Mouse (Mus musculus) cerebellum, adult 2 months (tissue): ENCODE results near the gene Spata9. TPM values are rescaled to one million over a fixed set of nuclear protein-coding genes. Genes with fewer than 3 reads are reported as not detected.
"Not testable (repeated sequence)": the region's sequence is repeated elsewhere in the genome, so short reads cannot be mapped to it uniquely, and the experiment has no call there.

Source experiments
- DNase-seq, 2 experiments: peaks; one replicate each; pipeline ENCODE4 v3.0.0; 2021
- H3K27ac ChIP-seq: fragments of 200-500 bp; 2 replicates; pipeline ENCODE4 v1.5.1; 2012; ENCODE audit warnings: low read length, control low read depth, inconsistent platforms; ENCODE audit not compliant: insufficient read depth
- H3K27me3 ChIP-seq: fragments of 200-500 bp; 2 replicates; pipeline ENCODE4 v1.6.1; 2012; ENCODE audit warnings: inconsistent platforms, mild to moderate bottlenecking, low read length, moderate library complexity; ENCODE audit not compliant: control insufficient read depth, insufficient read depth
- H3K4me1 ChIP-seq: fragments of 200-500 bp; 2 replicates; pipeline ENCODE4 v1.6.1; 2011; ENCODE audit warnings: low read length; ENCODE audit not compliant: control insufficient read depth, insufficient read depth
- H3K4me3 ChIP-seq: fragments of 200-500 bp; replicated peaks from 2 replicates; pipeline ENCODE3; 2011; ENCODE audit warnings: mild to moderate bottlenecking, low read depth, low read length, control low read depth; ENCODE audit not compliant: insufficient read depth
- CTCF ChIP-seq: fragments of 200-500 bp; IDR thresholded peaks from 2 replicates; pipeline ENCODE4 v1.5.1; 2011; ENCODE audit warnings: low read depth, mild to moderate bottlenecking, control low read depth, low read length, moderate library complexity, borderline replicate concordance; ENCODE audit not compliant: insufficient read depth
- POLR2A ChIP-seq: fragments of 200-500 bp; IDR thresholded peaks from 2 replicates; pipeline ENCODE4 v1.6.1; 2011; ENCODE audit warnings: low read length, control low read depth, borderline replicate concordance; ENCODE audit not compliant: insufficient read depth
- WGBS: fragments of 180-500 bp; shearing (Covaris S2); methylation state at CpG from one replicate; pipeline ENCODE4 v1.1.7; 2018; 5-methylcytosine and 5-hydroxymethylcytosine counted together
- polyA plus RNA-seq: library from polyadenylated mRNA; depleted of rRNA; stranded (reverse); fragments of >200 nt; gene quantifications from 2 replicates; pipeline ENCODE4 v1.2.3, GENCODE M21; 2012; rRNA removed

The Spata9 gene
- 0.33 and 0.41 TPM in 2 replicates for polyA plus RNA-seq

GRCm38 (mm10) chr13:75966850-75967249 lies at the start of gene Spata9:
Gene Spata9, plus strand, starts transcription at chr13:75967150.
- 83% methylated on average over 1 of the region's 1 CpGs for WGBS
- DNase-seq = no peak
- H3K27me3 ChIP-seq = no peaks in the 10 kb centered on the region
- H3K4me3 ChIP-seq = no peak within 1 kb of the TSS
- no peak within 1 kb of the TSS for H3K27ac ChIP-seq
- TF ChIP-seq POLR2A = no peak
- TF ChIP-seq CTCF = no peak
- H3K4me1 ChIP-seq = no peaks in the 10 kb centered on the region

- no peak overlapping the region for H3K4me3 ChIP-seq
- 0 out of 2 replicates have a peak, but pooled peaks cover 4% of the 10 kb centered on the region for H3K4me1 ChIP-seq
- no peak for TF ChIP-seq CTCF
- TF ChIP-seq POLR2A = no peak
- DNase-seq = no peak
- no peak overlapping the region for H3K27ac ChIP-seq
- H3K27me3 ChIP-seq = no peaks in the 10 kb centered on the region
Measured at GRCm38 (mm10) chr13:75927951-75928350, 39.0 kb upstream of the Spata9 start.

GRCm38 (mm10) chr13:75929071-75929470 lies 37.9 kb upstream of the Spata9 start:
- 92% methylated on average over 5 of the region's 5 CpGs for WGBS
- not testable (repeated sequence) for DNase-seq

GRCm38 (mm10) chr13:75930023-75930422 lies 36.9 kb upstream of the Spata9 start:
- Histone ChIP-seq H3K4me3 (no peak overlapping the region), H3K27me3 (no peaks in the 10 kb centered on the region), H3K27ac (no peak overlapping the region), H3K4me1 (0 out of 2 replicates have a peak, but pooled peaks cover 4% of the 10 kb centered on the region)
- 94% methylated on average over 20 of the region's 20 CpGs for WGBS
- no peak for TF ChIP-seq POLR2A
- TF ChIP-seq CTCF = no peak
- no peak for DNase-seq

More at GRCm38 (mm10) chr13:75929071-75929470, 37.9 kb upstream of the Spata9 start:
- H3K4me1 ChIP-seq, H3K27ac ChIP-seq, H3K27me3 ChIP-seq, H3K4me3 ChIP-seq: not testable (repeated sequence)

GRCm38 (mm10) chr13:75930660-75931059 lies 36.3 kb upstream of the Spata9 start:
- no peak for TF ChIP-seq CTCF
- TF ChIP-seq POLR2A = no peak
- 67% methylated on average over 2 of the region's 2 CpGs for WGBS
- H3K27me3 ChIP-seq = no peaks in the 10 kb centered on the region
- H3K4me1 ChIP-seq = 0 out of 2 replicates have a peak, but pooled peaks cover 4% of the 10 kb centered on the region
- H3K27ac ChIP-seq = no peak overlapping the region
- no peak overlapping the region for H3K4me3 ChIP-seq
- no peak for DNase-seq

- Histone ChIP-seq H3K4me1 (0 out of 2 replicates have a peak, but pooled peaks cover 4% of the 10 kb centered on the region), H3K27ac (no peak overlapping the region), H3K4me3 (no peak overlapping the region), H3K27me3 (no peaks in the 10 kb centered on the region)
- WGBS = 7% methylated on average over 5 of the region's 5 CpGs
- TF ChIP-seq CTCF = no peak
- TF ChIP-seq POLR2A = no peak
- peak in 1 of 2 experiments; percentile 33 for DNase-seq
Measured at GRCm38 (mm10) chr13:75931073-75931472, 35.9 kb upstream of the Spata9 start.

- WGBS = 81% methylated on average over 1 of the region's 1 CpGs
- Histone ChIP-seq H3K27ac (no peak overlapping the region), H3K4me3 (no peak overlapping the region), H3K27me3 (no peaks in the 10 kb centered on the region), H3K4me1 (0 out of 2 replicates have a peak, but pooled peaks cover 4% of the 10 kb centered on the region)
- DNase-seq = peak in 1 of 2 experiments; percentile 40
- TF ChIP-seq CTCF (no peak), POLR2A (no peak)
Measured at GRCm38 (mm10) chr13:75933287-75933686, 33.7 kb upstream of the Spata9 start.

- no peak overlapping the region for H3K27ac ChIP-seq
- no peak for TF ChIP-seq CTCF
- TF ChIP-seq POLR2A = no peak
- H3K27me3 ChIP-seq = no peaks in the 10 kb centered on the region
- no peak for DNase-seq
- no peaks in the 10 kb centered on the region for H3K4me1 ChIP-seq
- H3K4me3 ChIP-seq = no peak overlapping the region
- WGBS = 96% methylated on average over 5 of the region's 5 CpGs
Measured at GRCm38 (mm10) chr13:75938866-75939265, 28.1 kb upstream of the Spata9 start.
